Mouse (Mus musculus): Measurements from ENCODE around the gene Ipmk.

- no peak for TF ChIP-seq TAL1 (IDR thresholded peaks at IDR 0.05; ENCODE audit: low read length)
- no peak for TF ChIP-seq GATA1 (IDR thresholded peaks at IDR 0.05; ENCODE audit: low read length)
Observed at GRCm38 (mm10) chr10:71373706-71374105, 26.1 kb downstream of the Ipmk start.
